Mouse (Mus musculus): ENCODE data around the gene Tsen54.

Tsen54 gene

GRCm38 (mm10) chr11:115814605-115815450 is at the start of gene Tsen54:
TSS of gene Tsen54 (plus strand) at chr11:115814724.
- DNase-seq (ENCODE audit: low spot score in 2 of 2) = peak in 1 of 2 experiments; percentile 77

DNA sequence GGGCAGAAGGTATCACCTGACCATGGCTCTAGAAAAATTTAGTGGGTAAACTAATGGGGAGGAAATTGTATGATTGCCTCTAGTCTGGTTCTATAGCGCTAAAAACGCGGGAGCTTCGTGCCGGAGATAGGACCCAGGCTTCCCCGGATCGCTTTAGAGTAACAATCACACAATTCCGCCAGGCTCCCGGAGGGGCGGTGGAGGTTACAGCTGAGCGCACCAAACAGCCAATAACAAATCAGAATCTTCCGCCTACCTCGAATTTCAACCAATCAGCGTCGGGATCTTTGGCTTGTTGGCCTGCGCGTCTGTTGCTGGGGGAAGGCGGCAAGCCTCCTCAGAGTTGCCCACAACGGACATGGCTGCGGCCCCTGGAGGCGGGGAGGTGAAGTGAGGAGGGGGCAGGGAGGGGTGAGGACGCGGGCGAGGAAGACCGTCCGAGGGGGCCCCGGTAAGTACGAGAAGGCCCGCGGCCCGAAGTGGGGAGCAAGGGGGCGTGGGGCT is 49.4 kb upstream of the Tsen54 start, which contains the start of gene Tmem94:
Gene Tmem94 (plus strand): TSS at position 331 of the 504 bp plus-strand sequence.
- peak; percentile 95 to 98 for DNase-seq (ENCODE audit: low spot score in 2 of 2)

DNA sequence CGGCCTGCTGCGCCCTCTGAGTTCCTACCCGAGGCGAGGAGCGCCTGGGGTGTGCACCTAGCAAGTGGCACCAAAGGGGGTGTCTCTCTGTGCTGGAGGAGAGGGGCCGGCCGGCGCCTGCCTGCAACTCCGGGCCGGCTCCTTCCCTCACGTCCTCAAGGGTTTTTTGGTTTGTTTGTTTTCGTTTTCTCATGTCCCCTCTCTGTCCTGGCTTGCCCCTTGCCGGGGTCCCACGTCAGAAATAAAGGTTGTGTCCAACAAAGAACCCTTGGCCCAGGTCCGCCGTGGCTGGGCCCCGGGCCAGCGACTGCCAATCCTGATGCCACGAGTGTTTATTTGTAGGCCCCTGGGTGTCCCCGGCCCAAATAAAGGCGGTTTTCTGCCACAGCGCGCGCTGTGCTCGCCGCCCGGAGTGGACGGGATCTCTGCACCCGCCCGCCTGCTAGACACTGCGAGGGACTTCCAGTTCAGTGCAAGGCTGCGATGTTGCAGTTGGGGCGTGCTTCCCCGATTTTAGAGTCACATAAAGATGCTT is 48.9 kb upstream of the Tsen54 start:
- peak in 1 of 2 experiments; percentile 43 for DNase-seq (ENCODE audit: low spot score in 2 of 2)

GRCm38 (mm10) chr11:115766356-115766943 is 48.1 kb upstream of the Tsen54 start:
- DNase-seq (ENCODE audit: low spot score in 2 of 2) = no peak

GRCm38 (mm10) chr11:115766981-115767380 is 47.5 kb upstream of the Tsen54 start:
- DNase-seq (ENCODE audit: low spot score in 2 of 2) = no peak

DNA sequence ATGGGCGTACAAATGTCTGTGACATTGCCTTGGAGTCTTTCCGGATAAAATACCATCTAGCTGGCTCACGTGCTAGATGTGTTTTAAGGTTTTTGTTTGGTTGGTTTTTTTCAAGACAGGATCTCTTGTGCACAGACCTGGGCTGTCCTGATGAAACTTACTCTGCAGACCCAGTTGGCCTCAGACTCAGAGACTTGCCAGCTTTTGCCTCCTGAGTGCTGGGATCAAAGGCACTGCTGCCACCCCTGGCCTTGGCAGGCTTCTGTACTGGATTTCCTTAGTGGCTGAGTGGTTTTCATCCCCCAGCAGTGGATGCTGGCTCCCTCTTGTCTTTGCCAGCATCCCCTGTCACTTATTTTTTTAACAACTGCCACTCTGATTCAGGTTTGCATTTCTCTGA is 45.6 kb upstream of the Tsen54 start:
- no peak for DNase-seq (ENCODE audit: low spot score in 2 of 2)

- DNase-seq (ENCODE audit: low spot score in 2 of 2) = no peak
These were observed 39.9 kb upstream of the Tsen54 start for GRCm38 (mm10) chr11:115774653-115775052.

DNA sequence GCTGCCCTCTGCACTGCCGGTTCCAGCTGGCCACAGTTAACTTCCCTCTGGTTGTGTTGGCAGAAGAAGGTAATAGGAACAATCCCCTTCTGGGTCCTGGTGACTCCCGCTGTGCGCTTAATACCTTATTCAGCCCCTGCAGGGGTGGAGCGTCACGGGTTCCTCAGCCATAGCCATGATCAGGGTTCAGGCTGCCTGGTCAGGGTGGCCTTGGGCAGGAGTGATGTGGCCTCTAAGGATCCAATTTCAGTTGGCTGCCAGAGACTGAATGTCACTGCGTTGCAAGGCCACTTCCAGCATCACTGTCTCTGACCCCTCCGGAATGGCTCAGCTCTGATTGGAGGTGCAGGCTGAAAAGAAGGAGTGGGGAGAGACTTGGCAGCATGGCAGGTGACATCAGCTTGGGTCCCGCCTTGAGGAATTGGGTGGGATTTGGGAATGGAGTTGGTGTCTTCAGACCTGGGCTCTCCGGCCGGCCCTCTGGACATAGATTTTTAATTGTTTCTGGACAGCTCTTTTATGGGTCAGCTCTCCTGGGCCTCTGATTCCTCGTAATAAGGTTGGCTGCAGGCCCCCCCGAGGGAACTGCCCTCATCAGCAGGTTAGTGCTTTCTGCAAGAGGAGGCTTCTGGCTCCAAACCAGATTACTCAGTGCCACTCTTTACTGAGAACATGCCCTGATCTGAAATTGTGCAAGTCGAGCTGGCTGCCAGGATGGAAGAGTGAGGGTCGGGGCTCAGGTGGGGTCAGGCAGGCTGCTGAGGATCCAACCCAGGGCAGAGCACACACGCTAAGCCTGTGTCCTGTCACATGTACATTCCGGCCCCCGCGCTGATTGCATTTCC is 38.5 kb upstream of the Tsen54 start:
- no peak for DNase-seq (ENCODE audit: low spot score in 2 of 2)

GRCm38 (mm10) chr11:115776954-115777353 is 37.6 kb upstream of the Tsen54 start:
- no peak for DNase-seq (ENCODE audit: low spot score in 2 of 2)

GRCm38 (mm10) chr11:115777487-115778335 is 36.8 kb upstream of the Tsen54 start:
- DNase-seq (ENCODE audit: low spot score in 2 of 2) = no peak

- DNase-seq (ENCODE audit: low spot score in 2 of 2) = peak in 1 of 2 experiments; percentile 51
These were observed 35.4 kb upstream of the Tsen54 start for GRCm38 (mm10) chr11:115779038-115779571.

- peak; percentile 43 to 47 for DNase-seq (ENCODE audit: low spot score in 2 of 2)
These were observed 34.1 kb upstream of the Tsen54 start for GRCm38 (mm10) chr11:115780141-115781070.

DNA sequence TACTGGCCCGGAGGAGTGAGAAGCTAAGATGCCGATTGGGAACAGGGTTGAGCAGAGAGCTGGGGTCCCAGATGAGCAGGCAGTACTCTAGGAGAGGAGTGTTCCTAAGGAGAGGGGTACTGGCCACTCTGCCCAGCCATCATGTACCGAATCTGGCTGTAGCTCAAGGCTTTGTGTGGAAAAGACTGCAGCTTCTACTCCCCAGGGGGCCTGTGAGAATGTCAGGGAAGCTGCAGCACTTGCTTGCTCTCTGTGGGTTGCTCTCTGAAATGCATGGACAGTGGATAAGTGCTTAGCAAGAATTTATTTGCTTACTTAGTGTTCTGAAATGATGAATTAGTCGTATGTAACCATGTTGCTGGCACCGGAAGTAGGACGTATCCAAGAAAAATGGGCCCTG is 28.1 kb upstream of the Tsen54 start:
- no peak for DNase-seq (ENCODE audit: low spot score in 2 of 2)

- no peak for DNase-seq (ENCODE audit: low spot score in 2 of 2)
These were observed 24.7 kb upstream of the Tsen54 start for GRCm38 (mm10) chr11:115789787-115790186.

GRCm38 (mm10) chr11:115791919-115792318 is 22.6 kb upstream of the Tsen54 start:
- no peak for DNase-seq (ENCODE audit: low spot score in 2 of 2)

DNA sequence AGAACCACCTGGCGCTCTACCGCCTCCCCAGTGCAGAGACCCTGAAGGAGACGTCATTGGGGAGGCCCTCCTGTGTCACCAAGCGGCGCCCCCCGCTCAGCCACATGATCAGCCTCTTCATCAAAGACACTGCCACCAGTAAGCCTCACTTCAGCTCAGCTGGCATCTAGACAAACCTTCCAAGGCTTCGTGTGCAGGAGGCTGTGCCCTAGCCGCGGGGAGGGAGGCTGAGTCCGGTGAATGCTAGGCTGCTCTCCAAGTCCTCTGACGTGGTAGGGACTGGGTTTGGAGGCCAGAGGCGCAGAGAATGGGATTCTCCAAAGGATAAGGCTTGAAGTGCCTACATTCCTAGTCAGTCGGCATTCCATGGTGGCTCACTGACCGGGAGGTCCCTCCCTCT is 22.2 kb upstream of the Tsen54 start:
- no peak for DNase-seq (ENCODE audit: low spot score in 2 of 2)

DNA sequence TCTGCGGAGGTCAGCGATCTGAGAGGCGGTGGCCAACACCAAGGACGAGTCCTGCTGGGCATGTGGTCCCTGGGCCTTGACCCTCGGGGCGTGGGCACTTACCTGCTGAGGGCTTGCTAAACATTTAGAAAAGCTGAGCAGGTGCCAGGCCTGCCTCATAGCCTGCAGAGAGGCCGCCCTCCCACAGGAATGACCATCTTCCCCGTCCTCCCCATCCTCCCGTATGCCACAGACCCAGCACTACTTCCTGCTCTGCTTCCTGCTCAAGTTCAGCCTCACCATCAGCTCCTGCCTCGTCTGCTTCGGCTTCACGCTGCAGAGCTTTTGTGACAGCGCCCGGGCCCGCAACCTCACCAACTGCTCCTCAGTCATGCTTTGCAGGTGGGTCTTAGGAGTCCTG is 17.6 kb upstream of the Tsen54 start:
- no peak for DNase-seq (ENCODE audit: low spot score in 2 of 2)

DNA sequence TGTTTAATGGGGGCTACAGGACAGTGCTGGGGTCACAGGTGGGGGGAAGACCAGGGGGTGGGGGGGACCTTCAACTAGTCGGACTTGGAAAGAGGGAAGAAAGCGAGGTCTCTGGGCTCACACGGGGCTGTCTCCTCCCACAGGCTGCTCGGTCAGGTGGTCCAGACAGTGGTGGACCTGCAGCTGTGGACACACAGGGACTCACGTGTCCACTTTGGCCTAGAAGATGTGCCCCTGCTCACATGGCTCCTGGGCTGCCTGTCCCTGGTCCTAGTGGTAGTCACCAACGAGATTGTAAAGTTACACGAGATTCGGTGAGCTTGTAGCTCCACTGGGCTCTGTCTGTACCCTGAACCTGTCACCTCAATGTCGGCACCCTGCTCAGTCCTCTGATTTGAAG is 16.9 kb upstream of the Tsen54 start:
- no peak for DNase-seq (ENCODE audit: low spot score in 2 of 2)

DNA sequence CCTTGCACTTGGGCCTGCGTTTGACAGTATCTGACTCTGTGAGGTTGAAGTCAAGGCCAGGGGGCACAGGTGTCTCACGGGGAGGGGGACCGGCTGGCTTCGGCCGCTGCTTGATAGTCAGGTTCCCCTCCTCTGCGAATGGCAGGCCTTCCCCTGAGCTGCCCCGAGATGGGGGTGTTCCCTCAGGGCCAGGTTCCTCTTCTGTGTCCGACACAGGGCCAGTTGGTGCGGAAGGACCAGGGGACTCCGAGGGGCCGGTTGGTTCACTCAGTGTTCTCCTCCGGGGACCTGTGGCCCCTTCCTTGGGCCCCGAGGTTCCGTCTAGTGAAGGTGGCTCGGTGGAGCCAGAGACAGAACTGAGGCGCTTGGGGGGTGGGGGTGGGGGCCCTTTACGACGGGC is 13.5 kb upstream of the Tsen54 start:
- no peak for DNase-seq (ENCODE audit: low spot score in 2 of 2)

Measured in frontal cortex, postnatal 14 days (tissue).